In genomic region chr13:91370886-91371595, GRCm38 (mm10) we compare ENCODE assay signal across 7 mouse cellular contexts.
DNase-seq lines count a peak whose midpoint lies in the region; ATAC-seq lines count a peak whose summit lies in the region.

No protein-coding gene starts in this region.

- ATAC-seq in intestine, embryonic 15.5 days: peak; percentile 96

- H3K4me1 ChIP-seq in intestine, embryonic 15.5 days (replicated peaks): peaks cover 17% of the 10 kb centered on the region
- H3K4me1 ChIP-seq in midbrain, embryonic 10.5 days: peaks cover 71% of the 10 kb centered on the region

- intact Hi-C loops in gastrocnemius, postnatal 36 days (cut with DNase I): loop anchor here (1.0 to 5.0 kb wide), 2 partner anchors 89 to 266 kb away; partner anchors contain the start of gene Ssbp2
- intact Hi-C loops in left cerebral cortex, postnatal 25 days (cut with DNase I): loop anchor here (1.0 to 2.0 kb wide), 2 partner anchors 50 to 89 kb away; partner anchors contain the start of gene Ssbp2

- H3K9me3 ChIP-seq in intestine, embryonic 15.5 days: no peaks in the 10 kb centered on the region
- H3K9me3 ChIP-seq in midbrain, embryonic 10.5 days (replicated peaks): no peaks in the 10 kb centered on the region

- peak overlapping the region; percentile 98 for H3K27ac ChIP-seq in intestine, embryonic 15.5 days
- H3K27ac ChIP-seq in midbrain, embryonic 10.5 days (replicated peaks): peak overlapping the region; percentile 98

- H3K4me2 ChIP-seq in intestine, embryonic 15.5 days (replicated peaks): peak overlapping the region; percentile 77

- DNase-seq in adrenal gland, adult 2 months: peak; percentile 91
- DNase-seq in embryo, embryonic 11.5 days (ENCODE audit: low read depth, low spot score): peak; percentile 86
- peak; percentile 93 to 96 for DNase-seq in gastrocnemius, postnatal 36 days
- peak; percentile 96 for DNase-seq in left cerebral cortex, postnatal 25 days (ENCODE audit: low spot score in 2 of 2)
- DNase-seq in midbrain, embryonic 10.5 days (ENCODE audit: low spot score): peak; percentile 98
- peak; percentile 97 for DNase-seq in right cerebral cortex, postnatal 4 days

- H3K27me3 ChIP-seq in intestine, embryonic 15.5 days (replicated peaks): no peaks in the 10 kb centered on the region
- H3K27me3 ChIP-seq in midbrain, embryonic 10.5 days (ENCODE audit: low read depth, poor library complexity, severe bottlenecking): no peaks in the 10 kb centered on the region

- H3K36me3 ChIP-seq in intestine, embryonic 15.5 days: no peaks in the 10 kb centered on the region
- H3K36me3 ChIP-seq in midbrain, embryonic 10.5 days: no peaks in the 10 kb centered on the region

- H3K4me3 ChIP-seq in intestine, embryonic 15.5 days (replicated peaks): peak overlapping the region; percentile 40
- H3K4me3 ChIP-seq in midbrain, embryonic 10.5 days: peak overlapping the region; percentile 56

- peak overlapping the region; percentile 52 for H3K9ac ChIP-seq in intestine, embryonic 15.5 days

- WGBS in intestine, embryonic 15.5 days: under 1% methylated on average over 28 of the region's 28 CpGs
- under 1% methylated on average over 28 of the region's 28 CpGs for WGBS in midbrain, embryonic 10.5 days

Comparison
In these comparisons a context has a peak if more than half of its experiments do, and no peak if none do; other contexts are left out.
1. Peak in every context shown above with its lines: DNase-seq, ATAC-seq, H3K4me3 ChIP-seq and H3K27ac ChIP-seq.